Mouse (Mus musculus): Measurements from ENCODE around the gene Elf1.
A peak's percentile ranks its signal among the peaks of the same experiment; 100 is the strongest.

GRCm38 (mm10) chr14:79480624-79481338, at the start of gene Elf1:
- TF ChIP-seq CTCF (IDR thresholded peaks at IDR 0.05; ENCODE audit: extremely low read depth, insufficient read depth, insufficient read length, insufficient replicate concordance) (no peak), POLR2A (IDR thresholded peaks at IDR 0.05; ENCODE audit: low read depth, low read length) (peak; percentile 57; the same call in 1 of the 2 replicates)
